Mouse (Mus musculus): ENCODE data around the gene Ptpn13. TPM values are rescaled to one million over a fixed set of nuclear protein-coding genes. Genes with fewer than 3 reads are reported as not detected.

The Ptpn13 gene
- polyA plus RNA-seq, 1 experiment from 2014 or later = 4.9 TPM

- no peak for ATAC-seq
- Histone ChIP-seq H3K9me3 (replicated peaks) (no peaks in the 10 kb centered on the region), H3K4me3 (no peak overlapping the region), H3K4me1 (no peaks in the 10 kb centered on the region), H3K27me3 (no peaks in the 10 kb centered on the region), H3K27ac (no peak overlapping the region), H3K36me3 (ENCODE audit: poor library complexity, severe bottlenecking) (no peaks in the 10 kb centered on the region), H3K9ac (no peak overlapping the region), H3K4me2 (no peak overlapping the region)
- 79% methylated on average over 5 of the region's 5 CpGs for WGBS
Observed at GRCm38 (mm10) chr5:103610148-103610547, 185.2 kb downstream of the Ptpn13 start.

GRCm38 (mm10) chr5:103610856-103611472, 186.0 kb downstream of the Ptpn13 start:
- Histone ChIP-seq H3K9me3 (replicated peaks) (no peaks in the 10 kb centered on the region), H3K36me3 (ENCODE audit: poor library complexity, severe bottlenecking) (no peaks in the 10 kb centered on the region), H3K4me3 (no peak overlapping the region), H3K4me2 (no peak overlapping the region), H3K27me3 (no peaks in the 10 kb centered on the region), H3K9ac (no peak overlapping the region), H3K4me1 (no peaks in the 10 kb centered on the region), H3K27ac (no peak overlapping the region)
- 91% methylated on average over 10 of the region's 10 CpGs for WGBS
- ATAC-seq = no peak

DNA sequence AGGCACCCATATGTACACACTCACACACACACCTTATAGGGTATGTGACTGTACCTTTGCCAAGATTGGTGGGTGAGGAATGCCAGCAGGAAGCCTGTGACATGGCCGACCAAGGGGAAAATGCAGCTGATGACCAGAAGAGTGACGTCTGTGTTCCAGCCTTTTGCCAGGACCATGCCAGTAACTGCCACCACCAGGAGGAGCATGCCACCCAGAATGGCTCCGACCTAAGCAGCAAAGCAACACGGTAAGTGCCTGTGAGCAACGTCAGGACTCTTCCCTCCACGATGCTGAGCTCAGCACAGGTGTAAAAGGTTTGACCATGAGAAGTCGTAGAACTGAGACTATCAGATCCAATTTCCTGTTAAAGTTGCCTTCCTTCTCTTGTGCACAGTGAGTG, 187.3 kb downstream of the Ptpn13 start:
- Histone ChIP-seq H3K4me2 (no peak overlapping the region), H3K27ac (no peak overlapping the region), H3K9me3 (replicated peaks) (no peaks in the 10 kb centered on the region), H3K36me3 (ENCODE audit: poor library complexity, severe bottlenecking) (no peaks in the 10 kb centered on the region), H3K9ac (no peak overlapping the region), H3K27me3 (no peaks in the 10 kb centered on the region), H3K4me3 (no peak overlapping the region), H3K4me1 (no peaks in the 10 kb centered on the region)
- no peak for ATAC-seq
- WGBS = 89% methylated on average over 7 of the region's 7 CpGs

DNA sequence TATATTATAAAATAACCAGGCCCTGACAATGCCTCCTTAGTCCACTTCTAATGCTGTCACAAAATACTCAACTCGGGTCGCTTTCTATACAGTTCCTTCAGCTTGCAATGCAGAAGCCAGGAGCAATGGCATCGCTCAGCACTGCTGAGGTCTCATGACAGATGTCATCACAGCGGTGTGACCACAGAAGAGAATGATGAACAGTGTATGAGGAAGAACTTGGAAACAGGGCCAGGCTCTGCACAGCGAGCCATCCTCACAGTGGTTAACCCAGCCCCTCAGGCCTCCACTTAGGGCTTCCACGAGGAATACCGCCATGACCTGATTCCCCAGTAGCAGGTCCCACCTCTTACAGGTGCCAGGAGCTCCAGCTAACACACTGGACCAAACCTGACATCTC, 189.4 kb downstream of the Ptpn13 start:
- WGBS = 92% methylated on average over 7 of the region's 7 CpGs
- Histone ChIP-seq H3K36me3 (ENCODE audit: poor library complexity, severe bottlenecking) (no peaks in the 10 kb centered on the region), H3K9me3 (replicated peaks) (no peaks in the 10 kb centered on the region), H3K4me3 (no peak overlapping the region), H3K27ac (no peak overlapping the region), H3K27me3 (no peaks in the 10 kb centered on the region), H3K4me1 (no peaks in the 10 kb centered on the region), H3K9ac (no peak overlapping the region), H3K4me2 (no peak overlapping the region)
- ATAC-seq = no peak

GRCm38 (mm10) chr5:103617191-103617590, 192.2 kb downstream of the Ptpn13 start:
- H3K27ac ChIP-seq = no peak overlapping the region
- no peak overlapping the region for H3K4me2 ChIP-seq
- 55% methylated on average over 9 of the region's 9 CpGs for WGBS
- H3K9ac ChIP-seq = no peak overlapping the region
- no peaks in the 10 kb centered on the region for H3K9me3 ChIP-seq (replicated peaks)
- no peaks in the 10 kb centered on the region for H3K4me1 ChIP-seq
- no peak for ATAC-seq
- no peaks in the 10 kb centered on the region for H3K27me3 ChIP-seq
- no peak overlapping the region for H3K4me3 ChIP-seq
- H3K36me3 ChIP-seq (ENCODE audit: poor library complexity, severe bottlenecking) = no peaks in the 10 kb centered on the region

- 80% methylated on average over 12 of the region's 12 CpGs for WGBS
- Histone ChIP-seq H3K4me1 (peaks cover 5% of the 10 kb centered on the region; the same call in 1 of the 2 replicates), H3K4me2 (no peak overlapping the region), H3K9ac (no peak overlapping the region), H3K36me3 (ENCODE audit: poor library complexity, severe bottlenecking) (no peaks in the 10 kb centered on the region), H3K27me3 (no peaks in the 10 kb centered on the region), H3K9me3 (replicated peaks) (no peaks in the 10 kb centered on the region), H3K4me3 (no peak overlapping the region), H3K27ac (no peak overlapping the region)
- ATAC-seq = no peak
Observed at GRCm38 (mm10) chr5:103620301-103620973, 195.4 kb downstream of the Ptpn13 start.

- H3K9ac ChIP-seq = no peak overlapping the region
- H3K4me1 ChIP-seq = peaks cover 5% of the 10 kb centered on the region; the same call in 1 of the 2 replicates
- no peaks in the 10 kb centered on the region for H3K36me3 ChIP-seq (ENCODE audit: poor library complexity, severe bottlenecking)
- 78% methylated on average over 5 of the region's 5 CpGs for WGBS
- H3K27me3 ChIP-seq = no peaks in the 10 kb centered on the region
- H3K27ac ChIP-seq = no peak overlapping the region
- no peak overlapping the region for H3K4me2 ChIP-seq
- H3K9me3 ChIP-seq (replicated peaks) = no peaks in the 10 kb centered on the region
- no peak for ATAC-seq
- H3K4me3 ChIP-seq = no peak overlapping the region
Observed at GRCm38 (mm10) chr5:103622321-103622720, 197.3 kb downstream of the Ptpn13 start.

- Histone ChIP-seq H3K4me2 (no peak overlapping the region), H3K27me3 (no peaks in the 10 kb centered on the region), H3K9me3 (replicated peaks) (no peaks in the 10 kb centered on the region), H3K4me3 (no peak overlapping the region), H3K36me3 (ENCODE audit: poor library complexity, severe bottlenecking) (no peaks in the 10 kb centered on the region), H3K4me1 (peaks cover 14% of the 10 kb centered on the region), H3K27ac (no peak overlapping the region), H3K9ac (no peak overlapping the region)
- no peak for ATAC-seq
- 95% methylated on average over 5 of the region's 5 CpGs for WGBS
Observed at GRCm38 (mm10) chr5:103624831-103625230, 199.8 kb downstream of the Ptpn13 start.

DNA sequence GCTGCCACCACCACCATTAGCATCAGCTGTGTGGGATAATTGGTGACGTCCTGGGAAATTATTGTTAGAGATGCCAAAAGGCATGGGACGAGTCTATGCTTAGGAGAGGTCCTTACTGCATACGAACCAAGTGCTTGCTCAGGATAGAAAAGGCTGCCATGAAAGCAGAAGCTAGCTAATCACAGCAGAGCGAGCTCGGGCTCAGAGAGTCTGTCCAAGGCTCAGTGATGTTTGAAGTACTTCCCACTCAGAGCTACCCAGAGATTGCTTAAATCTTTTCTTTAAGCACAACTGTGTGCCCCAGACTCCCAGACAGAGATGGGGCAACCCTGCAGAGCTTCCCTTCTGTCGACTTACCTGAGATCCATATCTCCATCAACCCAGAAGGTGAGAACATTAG, 203.5 kb downstream of the Ptpn13 start:
- Histone ChIP-seq H3K9me3 (replicated peaks) (no peaks in the 10 kb centered on the region), H3K9ac (no peak overlapping the region), H3K36me3 (ENCODE audit: poor library complexity, severe bottlenecking) (no peaks in the 10 kb centered on the region), H3K4me3 (no peak overlapping the region), H3K4me2 (no peak overlapping the region), H3K4me1 (peaks cover 15% of the 10 kb centered on the region), H3K27ac (no peak overlapping the region), H3K27me3 (no peaks in the 10 kb centered on the region)
- no peak for ATAC-seq
- 86% methylated on average over 6 of the region's 6 CpGs for WGBS

DNA sequence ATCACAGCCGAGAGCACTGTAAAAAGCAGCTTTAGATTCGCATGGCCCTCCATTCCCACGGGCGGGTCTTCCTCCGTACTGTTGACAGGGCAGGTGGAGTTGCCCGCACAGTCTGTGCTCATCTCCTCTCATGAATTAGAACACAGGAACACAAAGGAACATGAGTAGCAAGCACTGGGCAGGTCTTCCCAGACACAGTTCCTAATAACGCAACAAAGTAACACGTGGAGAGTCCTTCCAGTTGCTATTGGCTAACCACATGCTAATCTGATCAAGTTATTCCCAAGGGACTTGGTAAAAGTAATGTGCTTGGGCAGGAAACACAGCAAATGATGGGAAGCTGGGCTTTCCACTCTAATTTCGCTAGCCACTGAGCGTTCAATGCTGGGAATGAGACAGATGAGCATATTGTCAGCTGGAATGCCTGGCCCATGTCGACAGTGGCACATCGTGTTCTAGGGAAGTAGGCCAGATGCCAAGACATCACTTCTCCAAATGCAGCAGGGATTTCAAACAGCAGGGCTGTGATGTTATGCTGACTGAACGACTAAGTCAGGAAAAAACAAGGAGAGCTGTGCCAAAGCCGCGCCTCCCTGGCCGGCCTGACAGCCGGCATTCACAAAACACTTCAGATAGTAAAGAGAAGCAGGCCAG, 204.2 kb downstream of the Ptpn13 start, which contains the start of gene Slc10a6:
TSS of gene Slc10a6 (minus strand) at position 293 of the 654 bp plus-strand sequence.
- Histone ChIP-seq H3K9ac (no peak within 1 kb of the TSS), H3K4me1 (peaks cover 10% of the 10 kb centered on the region), H3K36me3 (ENCODE audit: poor library complexity, severe bottlenecking) (no peaks in the 10 kb centered on the region), H3K4me3 (no peak within 1 kb of the TSS), H3K27me3 (no peaks in the 10 kb centered on the region), H3K27ac (no peak within 1 kb of the TSS), H3K4me2 (no peak within 1 kb of the TSS), H3K9me3 (replicated peaks) (no peaks in the 10 kb centered on the region)
- 70% methylated on average over 17 of the region's 17 CpGs for WGBS
- peak; percentile 36; the same call in 1 of the 2 replicates for ATAC-seq

DNA sequence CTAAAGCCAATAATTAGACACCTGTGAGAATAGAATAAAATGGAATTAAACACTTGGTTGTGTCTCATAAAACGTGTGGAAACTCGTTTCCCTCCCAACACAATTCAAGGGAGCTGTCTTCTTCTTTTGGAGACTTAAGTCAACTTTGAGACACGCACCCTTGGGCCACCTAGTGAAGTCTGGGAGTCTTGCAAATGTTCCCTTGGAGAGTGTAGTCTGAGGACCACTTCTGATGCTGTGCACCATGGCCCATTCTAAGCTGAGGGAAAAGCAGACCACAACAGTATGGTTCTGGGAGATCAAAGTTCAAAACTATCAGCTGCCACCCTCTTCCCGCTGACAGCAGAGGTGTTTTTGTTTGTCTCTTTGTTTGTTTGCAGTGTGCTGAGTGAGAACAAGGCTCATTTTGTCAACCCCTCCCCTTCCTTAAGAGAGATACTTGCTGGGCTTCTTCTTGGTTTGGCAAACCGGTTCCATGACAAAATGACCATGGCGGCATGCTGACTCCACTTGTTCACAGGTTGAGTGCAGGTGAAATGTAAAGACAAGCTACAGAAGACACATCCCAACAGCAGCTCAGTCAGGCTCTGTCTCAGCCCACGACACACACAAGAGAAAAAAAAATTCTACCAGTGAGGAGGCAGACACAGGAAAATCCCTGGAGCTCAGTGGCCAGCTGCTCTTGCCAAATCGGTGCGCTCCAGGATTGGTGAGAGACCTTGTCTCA, 205.0 kb downstream of the Ptpn13 start:
- H3K27ac ChIP-seq = no peak overlapping the region
- no peaks in the 10 kb centered on the region for H3K27me3 ChIP-seq
- WGBS = 77% methylated on average over 9 of the region's 9 CpGs
- H3K9me3 ChIP-seq (replicated peaks) = no peaks in the 10 kb centered on the region
- H3K36me3 ChIP-seq (ENCODE audit: poor library complexity, severe bottlenecking) = no peaks in the 10 kb centered on the region
- no peak overlapping the region for H3K4me3 ChIP-seq
- no peak overlapping the region for H3K9ac ChIP-seq
- peaks cover 10% of the 10 kb centered on the region for H3K4me1 ChIP-seq
- no peak overlapping the region for H3K4me2 ChIP-seq
- ATAC-seq = no peak

DNA sequence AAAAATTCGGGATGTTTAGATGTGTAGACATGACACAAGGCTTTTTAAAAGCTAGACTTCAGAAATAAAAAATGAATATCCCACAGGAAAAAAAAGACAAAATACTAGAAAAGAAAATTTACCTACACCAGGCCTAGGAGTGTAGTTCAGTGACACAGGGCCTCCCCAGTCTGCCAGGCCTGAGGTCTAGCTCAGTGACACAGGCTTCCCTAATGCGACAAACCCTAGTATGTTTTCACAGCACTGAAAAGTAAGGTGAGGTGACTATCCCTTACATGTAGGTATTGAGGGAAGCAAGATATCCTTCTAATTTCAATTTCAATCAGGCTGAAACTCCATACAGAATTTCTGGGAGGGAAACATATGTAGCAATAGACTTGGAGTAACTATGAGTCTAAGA, 212.2 kb downstream of the Ptpn13 start:
- WGBS = 91% methylated on average over 2 of the region's 2 CpGs
- no peak for ATAC-seq
- no peak overlapping the region for H3K27ac ChIP-seq

More for the DNA sequence above, 212.2 kb downstream of the Ptpn13 start:
- H3K4me2 ChIP-seq = no peak overlapping the region
- H3K36me3 ChIP-seq (ENCODE audit: poor library complexity, severe bottlenecking) = no peaks in the 10 kb centered on the region
- no peaks in the 10 kb centered on the region for H3K9me3 ChIP-seq (replicated peaks)
- H3K4me1 ChIP-seq = no peaks in the 10 kb centered on the region
- no peaks in the 10 kb centered on the region for H3K27me3 ChIP-seq
- no peak overlapping the region for H3K9ac ChIP-seq
- no peak overlapping the region for H3K4me3 ChIP-seq

Measured in forebrain, embryonic 13.5 days (tissue).